Mouse (Mus musculus) layer of hippocampus, postnatal 14 days (tissue): Measurements from ENCODE around the gene Gm29609. TPM values are rescaled to one million over a fixed set of nuclear protein-coding genes. Genes with fewer than 3 reads are reported as not detected.

ENCODE experiments used
- DNase-seq, 2 experiments: peaks; one replicate each; pipeline ENCODE4 v3.0.0; 2021 to 2022; ENCODE audit warnings: low spot score in 2 of 2, mixed read lengths in 1 of 2
- total RNA-seq, 2 experiments: library from RNA; stranded (reverse); gene quantifications; 2 replicates each; pipeline ENCODE4 v1.2.3; 2021

Gene Gm29609
- total RNA-seq, 2 experiments from 2014 or later, result 1.2 to 4.2 TPM

GRCm38 (mm10) chr5:31198616-31199320 is 19.1 kb upstream of the Gm29609 start:
- DNase-seq, result no peak

- DNase-seq, result no peak
Measured at GRCm38 (mm10) chr5:31198170-31198569, 18.5 kb upstream of the Gm29609 start.

GRCm38 (mm10) chr5:31197072-31197471 is 17.4 kb upstream of the Gm29609 start:
- no peak for DNase-seq

- no peak for DNase-seq
Measured at GRCm38 (mm10) chr5:31196207-31196606, 16.5 kb upstream of the Gm29609 start.

GRCm38 (mm10) chr5:31195671-31196070 is 16.0 kb upstream of the Gm29609 start:
- DNase-seq, result no peak

- DNase-seq, result no peak
Measured at GRCm38 (mm10) chr5:31194486-31195485, 15.1 kb upstream of the Gm29609 start.

GRCm38 (mm10) chr5:31193631-31194281 is 14.0 kb upstream of the Gm29609 start:
- no peak for DNase-seq

- peak; percentile 98 to 100 for DNase-seq
Measured at GRCm38 (mm10) chr5:31192939-31193630, 13.4 kb upstream of the Gm29609 start, which contains the start of the genes Snx17 and Eif2b4. Gene Snx17, plus strand, starts transcription at chr5:31193227. Gene Eif2b4, minus strand, starts transcription at chr5:31193430.

GRCm38 (mm10) chr5:31192045-31192938 is 12.6 kb upstream of the Gm29609 start:
- no peak for DNase-seq

- no peak for DNase-seq
Measured at GRCm38 (mm10) chr5:31190201-31190600, 10.5 kb upstream of the Gm29609 start.

- DNase-seq, result no peak
Measured at GRCm38 (mm10) chr5:31188223-31188840, 8.6 kb upstream of the Gm29609 start.

GRCm38 (mm10) chr5:31183678-31184077 is 4.0 kb upstream of the Gm29609 start:
- DNase-seq, result no peak

GRCm38 (mm10) chr5:31181183-31181770 is 1.6 kb upstream of the Gm29609 start:
- DNase-seq, result no peak

GRCm38 (mm10) chr5:31179301-31179765 is 378 bp downstream of the Gm29609 start:
- no peak for DNase-seq

- no peak for DNase-seq
Measured at GRCm38 (mm10) chr5:31168630-31169029, 11.1 kb downstream of the Gm29609 start.

- no peak for DNase-seq
Measured at GRCm38 (mm10) chr5:31164878-31165277, 14.8 kb downstream of the Gm29609 start.

- DNase-seq, result no peak
Measured at GRCm38 (mm10) chr5:31162462-31162861, 17.2 kb downstream of the Gm29609 start.

- DNase-seq, result peak; percentile 80 to 86
Measured at GRCm38 (mm10) chr5:31154152-31154553, 25.6 kb downstream of the Gm29609 start, which contains the start of gene Mpv17. Gene Mpv17, minus strand, starts transcription at chr5:31154251.
